Mouse (Mus musculus): ENCODE results near the gene 4930563M21Rik. TPM values are rescaled to one million over a fixed set of nuclear protein-coding genes. Genes with fewer than 3 reads are reported as not detected.
"Not testable (repeated sequence)": the region's sequence is repeated elsewhere in the genome, so short reads cannot be mapped to it uniquely, and the experiment has no call there.

Gene 4930563M21Rik
- not detected for total RNA-seq (2021)
- long read RNA-seq, experiment 1: 0 reads
- long read RNA-seq, experiment 2: 0 reads

DNA sequence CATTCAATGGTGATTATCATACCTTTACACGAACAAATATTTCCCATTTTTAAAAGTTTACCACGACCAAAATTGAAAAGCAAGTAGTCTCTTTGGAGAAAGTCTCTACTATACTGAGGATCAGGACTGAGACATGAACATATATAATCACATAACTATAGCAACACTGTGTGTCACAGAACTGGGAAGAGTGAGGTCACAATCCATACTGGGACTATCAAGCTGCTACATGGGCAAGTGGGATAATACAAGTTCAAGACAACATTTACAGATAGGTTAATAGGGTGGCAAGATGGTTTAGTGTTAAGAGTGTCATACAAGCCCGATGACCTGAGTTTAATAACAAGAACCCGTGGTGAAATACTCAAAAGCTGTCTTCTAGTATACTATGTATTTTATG lies at the start of gene 4930563M21Rik:
Gene 4930563M21Rik (minus strand): TSS at position 101 of the 400 bp plus-strand sequence.
- DNase-seq (ENCODE audit: low spot score in 2 of 2): no peak

DNA sequence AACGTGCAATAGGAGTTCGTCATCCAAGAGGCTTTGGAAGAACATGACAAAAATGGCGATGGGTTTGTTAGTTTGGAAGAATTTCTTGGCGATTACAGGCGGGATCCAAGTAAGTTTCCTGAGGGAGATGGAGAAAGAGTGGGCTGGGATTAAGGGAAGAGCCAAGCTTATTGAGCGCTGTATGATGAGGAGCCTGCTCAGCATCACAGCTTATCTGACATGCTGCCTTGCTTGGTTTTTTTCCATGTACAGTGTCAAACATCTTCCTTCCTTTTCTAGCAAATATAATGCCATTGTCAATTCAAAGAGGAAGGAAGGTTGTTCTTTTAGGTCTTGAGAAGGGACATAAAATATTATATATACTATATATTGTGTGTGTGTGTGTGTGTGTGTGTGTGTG lies 45.8 kb upstream of the 4930563M21Rik start:
- no peak for DNase-seq (ENCODE audit: low spot score in 2 of 2)

DNA sequence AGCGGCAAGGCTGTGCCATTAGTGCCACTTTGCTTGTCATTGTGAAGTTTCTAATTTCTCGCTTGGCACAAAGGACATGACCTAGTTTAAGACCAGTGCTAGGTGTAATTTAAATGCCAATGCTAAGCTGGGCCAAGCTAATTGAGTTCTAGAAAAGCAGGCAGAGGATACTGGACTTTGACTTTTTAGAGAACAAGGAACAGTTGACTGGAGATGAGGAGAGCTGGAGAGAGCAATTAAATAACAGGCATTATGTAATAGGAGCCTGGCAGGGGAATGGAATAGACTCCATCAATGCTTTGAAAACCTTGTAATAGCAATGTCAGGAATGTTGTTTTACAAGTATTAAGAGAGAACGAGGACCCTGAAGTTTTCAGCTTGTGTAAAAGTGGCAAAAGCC lies 43.4 kb upstream of the 4930563M21Rik start:
- no peak for DNase-seq (ENCODE audit: low spot score in 2 of 2)

DNA sequence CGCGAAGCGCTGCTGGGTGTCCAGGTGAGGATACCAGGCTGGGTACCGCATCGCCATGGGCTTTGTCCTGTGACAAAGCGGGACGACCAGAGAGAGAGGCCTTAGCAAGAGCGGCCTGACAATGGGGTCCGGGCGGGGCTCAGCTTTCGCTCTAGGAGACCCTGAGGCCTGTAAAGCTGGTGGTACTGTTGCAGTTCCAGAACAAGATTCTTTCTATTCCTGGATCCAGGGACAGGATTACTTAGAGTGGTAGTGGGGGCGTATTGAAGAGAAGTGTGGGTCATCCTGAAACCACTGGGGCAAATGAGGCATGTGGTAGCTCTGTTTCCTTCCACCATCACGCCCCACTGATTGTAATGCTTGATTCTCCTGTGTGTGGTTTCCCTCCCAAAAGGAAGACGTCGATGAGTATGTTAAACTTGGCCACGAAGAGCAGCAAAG lies 31.9 kb upstream of the 4930563M21Rik start:
- no peak for DNase-seq (ENCODE audit: low spot score in 2 of 2)

DNA sequence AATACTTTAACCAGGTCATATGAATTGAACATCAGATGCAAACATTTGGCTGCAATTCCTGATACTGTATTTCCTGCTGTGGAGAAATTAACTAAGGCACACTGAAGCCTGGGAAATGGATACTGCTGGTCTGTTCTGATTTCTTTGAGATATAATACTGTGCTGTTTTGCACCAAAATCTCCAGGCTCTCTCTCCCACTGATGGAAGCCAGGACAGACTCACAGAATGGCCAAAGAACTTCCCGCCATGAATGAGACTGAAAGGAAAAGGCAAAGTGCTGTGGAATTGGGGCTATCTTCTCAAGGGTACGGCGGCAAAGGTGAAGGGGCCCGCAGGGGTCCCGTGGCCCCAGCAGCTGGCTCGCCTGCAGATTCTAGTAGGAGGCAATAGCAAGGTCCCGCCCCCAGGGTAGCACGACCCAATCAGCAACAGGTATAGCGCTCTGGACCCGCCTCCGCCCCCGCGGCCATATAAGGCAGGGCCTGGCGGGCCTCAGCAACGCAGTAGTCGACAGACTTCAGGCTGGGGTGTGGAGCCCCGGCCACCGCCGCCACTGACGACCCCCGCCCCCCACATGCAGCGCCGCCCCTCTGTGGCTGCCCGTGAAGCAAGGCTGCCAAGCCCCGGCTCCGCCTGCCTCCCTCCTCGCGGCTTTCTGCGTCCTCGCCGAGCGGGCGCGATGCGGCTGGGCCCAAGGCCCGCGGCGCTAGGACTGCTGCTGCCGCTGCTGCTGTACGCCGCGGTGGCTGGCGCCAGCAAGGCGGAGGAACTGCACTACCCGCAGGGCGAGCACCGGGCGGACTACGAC lies 31.2 kb upstream of the 4930563M21Rik start, which contains the start of gene Rcn2:
Gene Rcn2 (plus strand): TSS at position 474 of the 809 bp plus-strand sequence.
- peak; percentile 97 for DNase-seq (ENCODE audit: low spot score in 2 of 2)

DNA sequence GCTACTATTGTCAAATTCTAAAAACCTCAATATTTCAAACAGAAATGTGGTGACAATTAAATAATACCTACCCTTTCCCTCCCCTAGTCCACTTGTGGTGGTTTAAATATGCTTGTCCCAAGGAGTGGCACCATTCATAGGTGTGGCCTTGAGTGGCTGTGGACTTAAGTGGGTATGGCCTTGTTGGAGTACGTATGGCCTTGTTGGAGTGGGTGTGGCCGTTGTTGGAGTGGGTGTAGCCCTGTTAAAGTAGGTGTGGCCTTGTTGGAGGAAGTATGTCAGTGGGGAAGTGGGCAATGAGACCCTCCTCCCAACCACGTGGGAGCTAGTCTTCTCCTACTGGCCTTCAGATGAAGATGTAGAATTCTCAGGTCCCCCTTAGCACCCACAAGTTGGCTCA lies 21.9 kb upstream of the 4930563M21Rik start:
- no peak for DNase-seq (ENCODE audit: low spot score in 2 of 2)

DNA sequence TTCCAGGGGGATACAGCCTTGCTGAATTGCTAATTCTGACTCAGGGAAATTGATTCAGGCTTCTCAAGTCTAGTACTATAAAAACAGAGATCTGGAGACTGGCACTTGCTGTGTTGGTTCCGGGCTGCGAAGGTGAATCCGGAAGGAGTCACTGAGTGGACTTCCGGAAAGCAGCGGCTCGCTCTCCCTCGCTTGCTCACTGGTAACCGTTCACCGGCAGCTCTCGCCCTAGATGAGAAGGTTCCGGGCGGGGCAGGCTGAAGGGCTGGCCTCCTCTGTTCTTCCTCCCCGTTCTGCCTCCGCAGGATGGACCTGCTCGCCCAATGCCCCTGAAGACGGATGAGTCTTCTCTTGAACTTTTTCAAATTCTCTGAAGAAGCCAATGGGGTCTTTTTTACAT lies 16.9 kb upstream of the 4930563M21Rik start:
- no peak for DNase-seq (ENCODE audit: low spot score in 2 of 2)

DNA sequence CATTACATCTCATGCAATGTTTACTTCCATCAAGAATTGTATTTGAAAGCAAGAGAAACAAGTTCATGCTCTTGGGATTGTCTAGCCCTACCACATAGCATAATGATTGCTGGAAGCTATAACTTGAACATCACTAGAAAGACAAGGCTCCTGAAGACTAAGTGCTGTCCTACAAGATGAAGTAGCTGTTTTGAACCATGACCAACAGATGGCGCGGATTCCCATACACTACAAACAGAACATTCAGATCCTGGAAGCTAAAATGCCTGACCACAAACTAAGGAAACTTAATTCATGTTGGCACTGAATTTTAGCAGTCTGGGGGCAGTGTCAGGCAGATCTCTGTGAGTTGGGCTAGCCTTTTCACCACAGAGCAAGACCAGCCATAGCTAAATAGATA lies 14.4 kb upstream of the 4930563M21Rik start:
- no peak for DNase-seq (ENCODE audit: low spot score in 2 of 2)

DNA sequence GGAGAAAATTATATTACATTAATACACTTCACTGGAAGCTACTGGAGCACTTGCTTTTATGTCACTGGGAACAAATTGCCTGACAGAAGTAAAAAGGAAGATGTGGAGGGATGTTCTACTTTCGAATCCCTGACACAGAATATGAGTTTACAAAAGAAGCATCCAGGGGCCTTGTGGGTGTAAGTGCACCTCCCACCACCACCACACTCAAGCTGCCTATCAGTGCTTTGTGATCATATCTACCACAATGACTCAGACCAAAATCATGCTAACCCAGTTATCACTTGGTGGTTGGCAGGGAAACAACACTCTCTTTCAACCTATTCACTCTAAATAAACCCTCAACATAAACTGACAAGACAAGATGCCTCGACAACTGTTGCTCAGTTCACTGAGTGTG lies 5.7 kb downstream of the 4930563M21Rik start:
- not testable (repeated sequence) for DNase-seq (ENCODE audit: low spot score in 2 of 2)

DNA sequence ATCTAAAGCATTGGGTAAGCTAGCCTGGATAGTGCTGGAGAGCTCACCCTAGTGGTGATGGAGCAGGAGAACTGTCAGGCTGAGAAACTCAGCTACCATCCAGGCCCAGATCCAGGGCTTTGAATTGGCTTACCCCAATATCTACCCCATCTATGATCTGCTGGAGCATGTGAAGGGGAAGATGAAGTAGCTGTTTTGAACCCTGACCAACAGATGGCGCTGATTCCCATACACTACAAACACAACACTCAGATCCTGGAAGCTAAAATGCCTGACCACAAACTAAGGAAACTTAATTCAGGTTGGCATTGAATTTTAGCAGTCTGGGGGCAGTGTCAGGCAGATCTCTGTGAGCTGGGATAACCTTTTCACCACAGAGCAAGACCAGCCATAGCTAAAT lies 63.5 kb downstream of the 4930563M21Rik start:
- peak; percentile 31 to 38 for DNase-seq (ENCODE audit: low spot score in 2 of 2)

DNA sequence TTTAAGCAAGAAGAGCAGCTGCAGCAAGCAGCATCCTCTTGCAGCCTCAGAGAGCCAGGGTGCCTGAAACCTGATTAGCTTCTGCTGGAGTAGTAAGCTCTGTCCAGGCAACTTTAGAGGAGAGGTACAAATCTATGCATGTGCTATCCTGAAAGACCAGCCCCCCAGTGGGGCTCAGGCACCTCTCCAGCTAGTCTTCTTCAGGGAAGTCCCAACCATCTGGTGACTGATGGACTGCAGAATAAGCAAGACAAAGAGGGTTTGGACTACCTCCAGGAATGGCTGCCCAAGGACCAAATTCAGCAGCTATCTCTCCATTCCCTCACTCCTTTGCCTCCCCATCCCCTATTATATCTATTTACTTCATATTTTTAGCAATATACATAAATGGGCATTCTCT lies 69.0 kb downstream of the 4930563M21Rik start:
- DNase-seq (ENCODE audit: low spot score in 2 of 2): no peak

DNA sequence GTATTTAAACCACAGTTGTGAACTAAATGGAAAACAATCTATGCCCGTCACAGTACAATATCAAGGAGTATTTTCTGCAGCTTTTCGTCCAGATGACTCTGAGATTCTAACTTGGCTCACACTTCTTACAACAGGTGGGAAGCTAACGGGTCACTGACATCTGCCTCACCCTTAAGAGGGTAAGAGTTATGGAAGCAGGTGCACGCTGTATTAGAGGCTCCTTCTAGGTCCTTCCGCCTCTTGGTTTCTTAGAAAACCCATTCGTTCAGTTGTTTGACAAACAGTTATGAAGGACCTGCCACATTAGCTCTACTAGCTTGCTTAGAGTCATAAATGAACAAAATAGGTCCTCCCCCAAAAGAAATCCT lies 71.7 kb downstream of the 4930563M21Rik start:
- DNase-seq (ENCODE audit: low spot score in 2 of 2): no peak

DNA sequence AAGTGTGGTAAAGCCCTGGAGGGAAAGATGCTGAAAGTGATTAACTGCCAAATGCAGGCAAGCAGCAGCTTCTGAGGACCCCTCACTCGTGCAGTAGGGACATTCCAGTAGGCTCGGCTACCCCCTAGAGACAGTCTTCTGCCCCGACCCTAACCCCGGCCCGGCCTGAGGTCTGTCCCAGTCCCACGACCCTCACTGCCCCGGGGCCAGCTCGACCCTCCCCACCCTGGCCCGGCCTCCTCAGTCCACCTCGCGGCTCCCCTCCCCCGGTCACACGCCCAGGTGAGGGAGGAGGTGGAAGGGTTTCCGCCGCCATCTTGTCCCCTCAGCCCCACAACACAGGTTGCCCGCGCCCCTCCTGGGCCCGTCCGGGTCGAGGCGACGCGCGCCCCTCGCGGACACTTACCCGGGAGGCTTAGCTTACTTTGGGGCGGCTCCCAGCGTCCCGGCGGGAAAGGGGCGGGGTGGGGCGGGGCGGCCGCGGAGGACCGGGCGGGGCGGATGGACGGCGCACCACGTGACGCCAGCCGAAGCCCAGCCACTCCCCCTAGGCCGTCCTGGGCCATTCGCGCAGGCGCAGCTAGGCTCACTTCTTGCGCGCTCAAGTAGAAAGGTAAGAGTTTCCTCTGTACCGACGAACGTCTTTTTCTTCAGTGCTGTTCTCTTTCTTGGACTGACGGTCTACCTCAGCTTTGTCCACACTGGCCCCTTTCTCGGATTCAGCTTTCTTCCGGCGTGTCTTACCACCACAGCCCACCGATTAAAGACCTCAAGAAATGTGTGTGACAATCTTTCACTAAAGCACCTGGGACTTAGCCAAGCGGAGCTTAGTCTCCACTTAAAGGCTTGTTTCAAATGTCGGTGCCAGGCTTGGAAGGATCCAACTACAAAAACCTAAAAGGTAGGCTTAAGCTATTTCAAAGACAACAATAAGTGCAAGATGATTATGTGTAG lies 72.4 kb downstream of the 4930563M21Rik start, which contains the start of gene Scaper:
Gene Scaper (minus strand): TSS at position 456 of the 954 bp plus-strand sequence.
- peak; percentile 85 to 86 for DNase-seq (ENCODE audit: low spot score in 2 of 2)

DNA sequence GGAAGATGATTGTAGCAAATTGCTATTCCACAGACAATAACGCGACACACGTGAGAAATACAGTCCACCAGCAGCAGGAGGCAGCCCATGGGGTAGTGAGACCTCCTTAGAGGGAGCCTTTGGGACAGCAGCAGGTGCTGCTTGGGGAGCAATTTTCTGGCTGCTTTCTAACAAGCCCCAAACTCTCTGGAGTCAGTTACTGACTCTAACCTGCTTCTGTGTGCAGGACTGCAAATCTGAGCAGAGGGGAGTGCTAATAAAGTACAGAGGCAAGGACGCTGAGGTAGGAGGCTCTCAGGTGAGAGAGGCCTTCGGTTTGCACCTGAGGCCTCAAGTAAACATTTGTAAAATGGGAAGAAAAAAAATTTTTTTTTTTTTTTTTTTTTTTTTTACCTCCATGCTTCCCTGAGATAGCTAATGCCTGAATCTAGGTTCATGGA lies 73.1 kb downstream of the 4930563M21Rik start:
- no peak for DNase-seq (ENCODE audit: low spot score in 2 of 2)

DNA sequence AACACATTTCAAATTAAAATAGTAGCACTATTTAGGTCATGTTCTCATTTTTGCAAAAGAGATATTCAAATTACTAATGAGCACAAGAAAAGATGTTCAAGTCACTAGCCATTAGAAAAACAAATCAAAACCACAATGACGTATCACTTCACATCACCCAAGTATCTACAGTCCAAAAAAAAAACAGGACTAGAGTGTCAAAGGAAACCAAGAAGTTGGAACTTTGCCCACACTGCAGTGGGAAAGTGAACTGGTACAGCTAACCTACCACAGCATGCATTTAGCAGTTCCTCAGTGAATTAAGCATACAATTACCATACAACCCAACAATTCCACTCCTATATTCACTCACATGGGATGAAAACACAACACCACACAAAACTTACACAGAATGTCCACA lies 77.9 kb downstream of the 4930563M21Rik start:
- no peak for DNase-seq (ENCODE audit: low spot score in 2 of 2)

DNA sequence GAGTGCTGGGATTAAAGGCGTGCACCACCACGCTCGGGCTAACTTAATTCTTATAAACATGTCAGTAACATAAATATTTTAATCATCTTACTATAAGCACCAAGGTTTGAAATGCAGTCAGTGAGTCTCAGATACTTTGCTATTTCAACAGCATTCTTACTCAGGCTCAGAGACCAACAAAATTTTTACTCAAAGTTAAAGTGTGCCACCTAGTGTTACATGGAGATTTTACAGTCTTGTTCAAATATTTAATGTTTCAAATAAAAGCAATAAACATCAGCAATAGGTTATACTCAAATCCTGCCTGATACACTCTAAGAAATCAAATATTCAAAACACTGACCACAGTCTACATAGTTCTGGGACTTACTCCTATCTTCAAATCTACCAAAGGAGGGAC lies 91.8 kb downstream of the 4930563M21Rik start:
- no peak for DNase-seq (ENCODE audit: low spot score in 2 of 2)

DNA sequence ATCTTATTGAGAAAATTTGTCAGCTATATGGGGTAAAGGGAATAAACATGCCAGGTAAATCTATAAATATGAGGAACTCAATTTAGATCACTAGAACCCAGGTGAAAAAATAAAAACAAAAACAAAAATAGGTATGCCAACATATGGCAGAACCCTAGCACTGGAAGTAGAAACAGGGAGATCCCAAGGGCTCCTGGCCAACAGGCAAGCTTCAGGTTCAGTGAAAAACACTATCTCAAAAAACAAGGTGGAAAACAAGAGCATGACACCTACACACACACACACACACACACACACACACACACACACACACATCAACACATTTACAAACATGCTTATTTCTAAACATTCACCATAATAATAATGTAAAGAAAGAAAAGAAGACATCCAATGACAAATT lies 93.6 kb downstream of the 4930563M21Rik start:
- no peak for DNase-seq (ENCODE audit: low spot score in 2 of 2)

Data from adrenal gland, adult 18-20 months (tissue).